Mouse (Mus musculus) cortical plate, adult 2 months (tissue): ENCODE data around the gene Cdon.

Source experiments
- CTCF ChIP-seq: fragments of 200-500 bp; IDR thresholded peaks from 2 replicates; pipeline ENCODE4 v1.5.1; 2011; ENCODE audit warnings: mild to moderate bottlenecking, control low read depth, low read length; ENCODE audit not compliant: insufficient read depth; ENCODE audit errors: extremely low read depth
- POLR2A ChIP-seq: fragments of 200-500 bp; IDR thresholded peaks from 2 replicates; pipeline ENCODE4 v1.6.1; 2011; ENCODE audit warnings: mild to moderate bottlenecking, low read length, control low read depth; ENCODE audit not compliant: insufficient read depth; ENCODE audit errors: extremely low read depth

DNA sequence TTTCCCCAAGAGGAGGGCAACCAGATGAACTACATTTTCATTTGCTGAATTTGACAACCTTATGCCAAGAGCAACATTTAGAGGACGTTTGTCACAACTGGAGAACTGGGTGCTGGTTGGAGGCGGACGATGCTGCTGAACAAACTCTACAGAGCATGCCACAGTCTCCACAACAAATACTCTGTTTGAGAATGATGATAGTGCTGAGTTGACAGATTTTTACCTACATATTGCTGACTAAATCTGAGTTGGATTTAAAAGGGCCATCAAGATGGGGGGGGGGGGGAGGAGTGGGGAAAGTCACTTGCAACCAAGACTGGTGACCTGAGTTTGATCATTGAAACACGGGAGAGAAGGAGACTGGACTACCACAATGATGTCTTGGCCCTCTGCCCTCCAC, 17.4 kb upstream of the Cdon start:
- TF ChIP-seq CTCF, result no peak
- no peak for TF ChIP-seq POLR2A
